Mouse (Mus musculus) stomach, embryonic 15.5 days (tissue): ENCODE data around the gene Grcc10. TPM values are rescaled to one million over a fixed set of nuclear protein-coding genes. Genes with fewer than 3 reads are reported as not detected.
A peak's percentile ranks its signal among the peaks of the same experiment; 100 is the strongest.

Experiments
- ATAC-seq: fragments of 200-750 bp; cut with Nextera tagmentation; 2 replicates; pipeline ENCODE4 v1.8.0; 2017; ENCODE audit warnings: low read depth, moderate number of reproducible peaks, moderate TSS enrichment; ENCODE audit not compliant: insufficient read depth, low FRiP score
- H3K27ac ChIP-seq: fragments of 300-500 bp; sonication (generic); 2 replicates; pipeline ENCODE4 v1.5.1; 2015; ENCODE audit warnings: mild to moderate bottlenecking, inconsistent platforms
- H3K27me3 ChIP-seq: fragments of 300-500 bp; sonication (generic); replicated peaks from 2 replicates; pipeline ENCODE4 v1.6.1; 2015; ENCODE audit warnings: inconsistent platforms
- H3K36me3 ChIP-seq: fragments of 300-500 bp; sonication (generic); 2 replicates; pipeline ENCODE4 v1.6.1; 2015; ENCODE audit warnings: inconsistent platforms
- H3K4me1 ChIP-seq: fragments of 300-500 bp; sonication (generic); 2 replicates; pipeline ENCODE4 v1.6.1; 2015; ENCODE audit warnings: inconsistent platforms
- H3K4me2 ChIP-seq: fragments of 300-500 bp; sonication (generic); 2 replicates; pipeline ENCODE4 v1.6.1; 2015; ENCODE audit warnings: mild to moderate bottlenecking, inconsistent platforms
- H3K4me3 ChIP-seq: fragments of 300-500 bp; sonication (generic); replicated peaks from 2 replicates; pipeline ENCODE4 v1.5.1; 2015; ENCODE audit warnings: inconsistent platforms
- H3K9ac ChIP-seq: fragments of 300-500 bp; sonication (generic); 2 replicates; pipeline ENCODE4 v1.6.1; 2015; ENCODE audit warnings: inconsistent platforms
- H3K9me3 ChIP-seq: fragments of 300-500 bp; sonication (generic); 2 replicates; pipeline ENCODE4 v1.6.1; 2016; ENCODE audit warnings: inconsistent platforms
- WGBS: fragments of 180-500 bp; shearing (Covaris S2); methylation state at CpG from one replicate; pipeline ENCODE4 v1.1.7; 2015; 5-methylcytosine and 5-hydroxymethylcytosine counted together
- polyA plus RNA-seq: library from polyadenylated mRNA; unstranded; fragments of >200 nt; fragmentation: Nextera tagmentation; extraction: Ambion mirVana; gene quantifications from 2 replicates; pipeline ENCODE4 v1.2.1, GENCODE M21; 2015

Grcc10 gene
- polyA plus RNA-seq, 1 experiment from 2014 or later = 401 TPM

DNA sequence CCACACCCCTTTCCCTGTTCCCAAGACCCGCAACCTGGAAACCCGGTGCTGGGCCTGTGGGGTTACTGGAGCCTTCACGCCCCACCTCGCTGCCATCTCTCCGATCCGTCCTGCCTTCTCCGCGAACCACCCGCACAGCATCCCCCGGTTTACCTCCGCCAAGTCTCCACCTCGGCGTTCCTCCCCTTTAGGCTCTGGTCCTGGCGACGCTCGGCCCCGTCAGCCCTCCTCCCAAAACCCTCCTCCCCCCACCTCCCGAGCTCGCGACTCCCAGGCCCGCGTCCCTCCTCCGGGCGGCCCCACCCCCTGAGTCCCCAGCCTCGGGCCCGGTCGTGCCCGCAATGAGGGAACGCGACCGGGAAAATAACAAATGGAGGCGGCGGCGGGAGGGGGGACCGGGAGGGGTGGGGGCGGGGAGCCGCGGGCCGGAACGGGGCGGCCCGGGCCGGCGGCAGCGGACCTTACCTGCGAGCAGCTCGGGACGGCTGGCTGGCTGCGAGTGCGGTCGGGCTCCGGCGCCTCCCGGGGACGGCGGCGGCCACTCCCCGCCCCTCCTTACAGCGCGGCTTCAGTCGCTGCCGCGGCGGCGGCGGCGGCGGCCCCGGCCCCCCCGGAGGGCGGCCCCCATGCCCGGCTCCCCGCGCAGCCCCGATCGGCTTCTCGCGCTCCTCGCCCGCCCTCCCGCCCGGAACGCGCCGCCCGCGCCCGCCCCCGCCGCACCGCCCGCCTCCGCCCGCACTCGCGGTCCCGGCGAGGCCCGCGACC lies 14.8 kb upstream of the Grcc10 start, which contains the start of the genes Gm45234 and Atn1:
Gene Gm45234, minus strand, starts transcription at position 191 of the 765 bp plus-strand sequence.
Gene Atn1, minus strand, starts transcription at position 694 of the 765 bp plus-strand sequence.
- Histone ChIP-seq H3K9ac (peak within 1 kb of the TSS; percentile 76), H3K27me3 (no peaks in the 10 kb centered on the region), H3K27ac (peak within 1 kb of the TSS; percentile 96), H3K9me3 (no peaks in the 10 kb centered on the region), H3K4me2 (peak within 1 kb of the TSS; percentile 61), H3K4me3 (peak within 1 kb of the TSS; percentile 75), H3K36me3 (no peaks in the 10 kb centered on the region), H3K4me1 (peaks cover 49% of the 10 kb centered on the region)
- ATAC-seq = peak; percentile 57; the same call in 1 of the 2 replicates
- under 1% methylated on average over 51 of the region's 100 CpGs for WGBS

DNA sequence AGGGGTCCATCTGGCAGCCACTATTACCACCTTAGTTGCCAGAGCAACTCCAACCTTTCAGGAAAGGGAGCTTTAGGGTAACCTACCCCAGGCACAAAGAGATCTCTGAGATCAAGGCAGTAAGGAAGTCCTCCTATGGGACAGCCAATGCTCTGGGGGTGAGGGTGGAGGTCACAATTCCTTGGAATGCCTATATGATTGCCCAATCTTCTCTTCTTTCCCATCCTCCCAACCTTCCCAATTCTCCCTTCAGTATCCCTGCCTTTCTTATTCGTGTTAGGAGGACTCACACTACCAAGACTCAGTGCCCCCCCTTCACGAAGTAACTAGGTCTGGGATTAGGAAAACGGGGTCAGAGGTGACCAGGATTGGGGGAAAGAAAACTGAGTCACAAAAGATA lies 14.1 kb upstream of the Grcc10 start:
- 8% methylated on average over 3 of the region's 3 CpGs for WGBS
- H3K27ac ChIP-seq = peak overlapping the region; percentile 96
- no peaks in the 10 kb centered on the region for H3K9me3 ChIP-seq
- peaks cover 49% of the 10 kb centered on the region for H3K4me1 ChIP-seq
- no peaks in the 10 kb centered on the region for H3K36me3 ChIP-seq
- H3K27me3 ChIP-seq = no peaks in the 10 kb centered on the region
- peak overlapping the region; percentile 76 for H3K9ac ChIP-seq
- H3K4me3 ChIP-seq = peak overlapping the region; percentile 75
- H3K4me2 ChIP-seq = peak overlapping the region; percentile 61
- ATAC-seq = no peak

DNA sequence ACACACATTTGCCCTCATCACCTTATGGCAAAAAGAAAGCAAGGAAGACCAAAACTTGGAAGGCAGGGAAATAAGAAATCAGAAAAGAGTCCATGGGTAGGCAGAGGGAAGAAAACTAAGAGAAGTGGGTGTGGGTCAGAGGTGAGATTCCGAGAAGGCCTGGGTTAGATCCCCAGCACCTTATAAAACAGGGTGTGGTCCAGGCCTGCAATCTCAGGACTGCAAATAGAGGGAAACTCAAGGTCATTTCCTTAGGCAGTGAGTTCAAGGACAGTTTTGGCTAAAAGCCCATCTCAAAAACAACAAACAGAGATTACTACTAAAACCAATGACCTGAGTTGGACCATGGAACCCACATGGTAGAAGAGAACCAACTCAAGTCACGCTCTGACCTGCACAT lies 12.7 kb upstream of the Grcc10 start:
- Histone ChIP-seq H3K4me1 (peaks cover 38% of the 10 kb centered on the region), H3K4me2 (no peak overlapping the region), H3K9me3 (no peaks in the 10 kb centered on the region), H3K4me3 (no peak overlapping the region), H3K36me3 (0 out of 2 replicates have a peak, but pooled peaks cover 9% of the 10 kb centered on the region), H3K9ac (no peak overlapping the region), H3K27me3 (no peaks in the 10 kb centered on the region), H3K27ac (no peak overlapping the region)
- WGBS = 83% methylated on average over 2 of the region's 2 CpGs
- no peak for ATAC-seq

DNA sequence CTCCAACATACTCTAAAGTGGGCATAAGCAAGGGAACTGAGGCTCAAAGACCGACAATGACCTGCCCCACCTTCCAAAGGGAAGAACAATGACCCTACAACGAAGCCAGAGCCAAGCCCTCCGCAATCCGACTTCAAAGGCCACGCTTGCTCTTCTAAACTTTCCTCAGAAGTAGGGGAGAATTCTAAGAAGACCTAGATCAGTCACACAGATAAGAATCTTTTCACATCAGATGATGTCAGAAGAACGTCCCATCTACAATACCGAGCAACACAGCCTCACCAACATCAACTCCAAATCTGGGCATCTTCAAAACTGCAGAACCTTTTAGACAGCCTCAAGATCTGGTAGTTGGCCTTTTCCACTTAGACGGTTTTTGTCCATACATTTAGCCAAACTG lies 9.2 kb upstream of the Grcc10 start:
- no peak overlapping the region for H3K4me3 ChIP-seq
- no peaks in the 10 kb centered on the region for H3K9me3 ChIP-seq
- no peak overlapping the region for H3K27ac ChIP-seq
- 81% methylated on average over 8 of the region's 8 CpGs for WGBS
- H3K9ac ChIP-seq = no peak overlapping the region
- no peak overlapping the region for H3K4me2 ChIP-seq
- ATAC-seq = no peak
- H3K4me1 ChIP-seq = peaks cover 33% of the 10 kb centered on the region
- H3K36me3 ChIP-seq = peaks cover 26% of the 10 kb centered on the region
- H3K27me3 ChIP-seq = no peaks in the 10 kb centered on the region

DNA sequence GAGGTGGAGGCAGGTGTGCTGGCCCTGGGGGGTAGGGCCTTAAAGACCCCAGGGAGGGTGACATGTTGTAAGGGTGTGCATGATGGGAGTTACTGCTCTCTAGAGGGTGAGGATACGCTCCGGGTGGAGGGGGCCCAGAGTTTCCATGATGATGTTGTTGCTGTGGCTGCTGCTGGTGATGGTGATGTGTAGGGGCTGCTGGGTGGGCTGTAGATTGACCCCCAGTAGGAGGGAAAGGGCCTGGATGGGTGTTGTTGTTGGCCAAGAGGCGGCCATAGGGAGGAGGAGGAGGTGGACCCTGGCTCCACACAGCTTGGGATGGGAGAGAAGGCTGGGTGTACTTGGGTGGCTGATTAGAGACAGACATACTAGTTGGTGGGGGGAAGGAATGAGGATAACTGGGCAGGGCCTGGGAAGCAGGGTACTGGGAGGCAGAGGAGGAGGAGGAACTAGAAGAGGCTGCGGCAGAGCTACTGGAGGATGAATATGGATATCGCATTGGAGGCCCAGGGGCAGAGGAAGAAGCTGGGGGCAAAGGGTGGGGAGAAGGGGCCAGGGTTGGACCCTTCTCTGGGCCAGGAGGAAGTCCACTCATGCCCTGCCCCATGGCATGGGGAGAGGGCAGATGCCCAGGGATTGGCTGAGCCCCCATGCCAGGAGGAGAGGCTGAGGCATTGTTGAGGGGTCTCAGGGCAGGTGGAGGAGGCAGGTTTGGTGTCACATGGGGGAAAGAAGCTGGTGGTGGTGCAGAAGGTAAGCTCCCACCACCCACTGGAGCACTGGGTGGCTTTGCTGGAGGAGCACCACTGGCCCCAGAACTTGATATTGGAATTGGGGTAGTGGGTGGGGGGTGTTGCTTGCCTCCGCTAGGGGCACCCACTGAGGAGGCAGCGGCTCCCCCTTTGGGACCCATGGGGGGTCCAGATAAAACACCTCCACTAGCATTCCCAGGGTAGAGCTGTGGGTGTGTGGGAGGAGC lies 5.8 kb upstream of the Grcc10 start:
- Histone ChIP-seq H3K9me3 (no peaks in the 10 kb centered on the region), H3K36me3 (peaks cover 50% of the 10 kb centered on the region), H3K27me3 (no peaks in the 10 kb centered on the region), H3K9ac (no peak overlapping the region), H3K4me2 (peak overlapping the region; percentile 94; the same call in 1 of the 2 replicates), H3K4me1 (peaks cover 23% of the 10 kb centered on the region), H3K27ac (no peak overlapping the region), H3K4me3 (0 out of 2 replicates have a peak overlapping the region, but pooled peaks have one; percentile 51)
- ATAC-seq = no peak
- WGBS = 87% methylated on average over 7 of the region's 7 CpGs

DNA sequence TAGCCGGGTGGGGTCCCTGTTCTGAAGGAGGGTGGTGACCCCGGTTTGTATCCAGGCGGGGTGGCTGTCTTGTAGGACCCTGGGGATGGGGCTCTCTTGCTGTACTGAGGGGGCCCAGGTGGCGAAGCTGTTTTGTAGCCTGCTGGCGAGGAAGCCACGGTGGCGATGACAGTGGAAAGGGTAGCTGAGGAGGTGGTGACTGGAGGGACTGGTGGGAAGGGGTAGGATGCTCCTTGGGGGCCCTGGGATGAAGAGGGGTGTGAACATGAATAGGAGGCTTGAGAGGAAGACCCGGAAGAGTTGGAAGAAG lies 5.1 kb upstream of the Grcc10 start:
- Histone ChIP-seq H3K27ac (peak overlapping the region; percentile 85), H3K4me1 (peaks cover 25% of the 10 kb centered on the region), H3K36me3 (peaks cover 50% of the 10 kb centered on the region), H3K9ac (peak overlapping the region; percentile 72), H3K4me3 (peak overlapping the region; percentile 51), H3K4me2 (peak overlapping the region; percentile 94), H3K9me3 (no peaks in the 10 kb centered on the region), H3K27me3 (no peaks in the 10 kb centered on the region)
- ATAC-seq = no peak
- 17% methylated on average over 8 of the region's 8 CpGs for WGBS

DNA sequence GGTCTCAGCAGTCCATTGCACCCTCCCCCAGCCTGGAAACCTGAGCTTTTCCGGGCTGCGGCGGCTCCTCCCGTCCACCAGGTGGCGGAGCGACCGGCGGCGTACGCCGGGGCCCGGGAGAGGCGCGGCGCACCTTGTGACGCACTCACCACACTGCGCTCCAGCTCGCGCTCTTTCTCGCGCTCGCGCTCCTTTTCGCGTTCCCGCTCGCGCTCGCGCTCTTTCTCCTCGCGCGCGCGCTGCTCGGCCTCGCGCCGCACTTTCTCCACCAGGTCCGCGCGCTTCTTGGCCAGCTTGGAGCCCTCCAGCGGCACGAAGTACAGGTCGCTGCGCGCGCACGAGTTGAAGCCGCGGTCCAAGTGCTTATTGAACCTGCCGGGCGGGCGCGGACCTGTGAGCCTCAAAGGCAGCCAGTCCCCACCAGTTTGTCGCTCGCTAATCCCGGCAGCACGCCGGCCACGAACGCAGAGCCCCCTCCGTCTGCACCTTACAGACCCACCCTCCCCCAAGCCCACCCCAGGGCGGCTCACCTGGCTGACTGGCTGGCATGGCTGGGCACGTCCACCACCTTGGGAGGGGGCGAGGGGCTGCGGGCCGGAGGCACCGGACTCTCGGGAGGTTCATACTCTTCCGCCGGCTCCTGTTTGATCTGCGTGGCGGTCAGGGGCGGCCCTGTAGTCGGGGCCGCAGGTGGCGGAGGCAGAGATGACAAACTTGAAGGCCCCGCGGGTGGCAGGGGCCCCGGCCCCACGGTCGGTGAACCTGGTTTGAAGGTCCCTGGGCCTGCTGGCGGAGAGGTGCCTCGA lies 4.5 kb upstream of the Grcc10 start:
- Histone ChIP-seq H3K9me3 (no peaks in the 10 kb centered on the region), H3K27me3 (no peaks in the 10 kb centered on the region), H3K4me1 (peaks cover 25% of the 10 kb centered on the region), H3K4me3 (peak overlapping the region; percentile 51), H3K27ac (peak overlapping the region; percentile 85), H3K4me2 (peak overlapping the region; percentile 94), H3K36me3 (peaks cover 50% of the 10 kb centered on the region), H3K9ac (peak overlapping the region; percentile 72)
- ATAC-seq = peak; percentile 81
- under 1% methylated on average over 85 of the region's 85 CpGs for WGBS

DNA sequence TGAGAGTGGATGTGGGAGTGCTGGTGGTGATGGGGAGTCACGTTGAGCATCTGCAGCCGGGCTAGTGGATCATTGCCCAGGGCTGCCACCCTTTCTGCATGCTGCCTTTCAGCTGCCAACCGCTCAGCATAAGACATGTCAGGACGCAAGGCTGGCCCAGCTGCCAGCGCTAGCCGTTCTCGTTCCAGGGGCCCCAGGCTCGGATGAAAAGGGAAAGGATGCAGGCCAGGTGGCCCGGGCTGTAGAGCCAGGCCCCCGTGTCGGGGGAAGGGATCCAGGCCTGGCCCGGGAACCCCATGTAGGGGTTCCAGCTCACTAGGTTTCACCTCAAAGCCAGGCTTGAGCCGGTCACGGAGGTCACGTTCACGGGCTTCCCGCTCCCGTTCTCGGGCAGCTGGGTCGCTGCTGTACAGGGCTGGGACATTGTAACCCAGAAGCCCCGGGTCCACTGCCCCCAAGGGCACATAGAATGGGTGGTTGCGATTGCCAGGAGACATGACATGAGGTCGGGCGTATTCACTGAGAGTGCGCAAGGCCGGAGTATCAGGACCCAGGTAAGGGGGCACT lies 3.7 kb upstream of the Grcc10 start:
- Histone ChIP-seq H3K36me3 (peaks cover 50% of the 10 kb centered on the region), H3K9ac (no peak overlapping the region), H3K4me2 (peak overlapping the region; percentile 94), H3K27ac (peak overlapping the region; percentile 60; the same call in 1 of the 2 replicates), H3K4me3 (peak overlapping the region; percentile 51), H3K4me1 (peaks cover 31% of the 10 kb centered on the region), H3K27me3 (no peaks in the 10 kb centered on the region), H3K9me3 (no peaks in the 10 kb centered on the region)
- 67% methylated on average over 26 of the region's 26 CpGs for WGBS
- no peak for ATAC-seq

DNA sequence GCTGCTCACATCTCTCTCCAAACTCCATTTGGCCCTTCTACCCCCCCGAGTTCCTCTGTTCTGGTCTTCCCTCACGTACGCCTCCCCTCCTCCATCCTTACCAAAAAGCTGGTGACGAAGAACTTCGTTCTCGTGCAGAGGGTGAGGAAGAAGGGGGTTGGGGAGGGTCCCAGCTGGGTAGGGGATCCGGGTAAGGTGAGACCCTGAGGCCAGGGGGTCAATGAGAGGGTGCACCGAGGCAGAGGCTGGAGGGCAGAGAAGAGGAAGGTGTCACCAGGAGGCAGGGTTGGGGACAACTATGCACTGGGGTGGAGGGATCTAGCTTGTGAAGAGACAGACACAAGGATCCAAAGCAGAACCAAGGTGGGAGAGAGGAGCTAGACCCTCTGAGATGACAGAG lies 2.5 kb upstream of the Grcc10 start:
- no peak overlapping the region for H3K4me3 ChIP-seq
- H3K9me3 ChIP-seq = no peaks in the 10 kb centered on the region
- H3K36me3 ChIP-seq = peaks cover 40% of the 10 kb centered on the region
- no peak overlapping the region for H3K9ac ChIP-seq
- no peak for ATAC-seq
- H3K4me2 ChIP-seq = no peak overlapping the region
- H3K27me3 ChIP-seq = no peaks in the 10 kb centered on the region
- peaks cover 39% of the 10 kb centered on the region for H3K4me1 ChIP-seq
- no peak overlapping the region for H3K27ac ChIP-seq
- WGBS = 84% methylated on average over 8 of the region's 8 CpGs

DNA sequence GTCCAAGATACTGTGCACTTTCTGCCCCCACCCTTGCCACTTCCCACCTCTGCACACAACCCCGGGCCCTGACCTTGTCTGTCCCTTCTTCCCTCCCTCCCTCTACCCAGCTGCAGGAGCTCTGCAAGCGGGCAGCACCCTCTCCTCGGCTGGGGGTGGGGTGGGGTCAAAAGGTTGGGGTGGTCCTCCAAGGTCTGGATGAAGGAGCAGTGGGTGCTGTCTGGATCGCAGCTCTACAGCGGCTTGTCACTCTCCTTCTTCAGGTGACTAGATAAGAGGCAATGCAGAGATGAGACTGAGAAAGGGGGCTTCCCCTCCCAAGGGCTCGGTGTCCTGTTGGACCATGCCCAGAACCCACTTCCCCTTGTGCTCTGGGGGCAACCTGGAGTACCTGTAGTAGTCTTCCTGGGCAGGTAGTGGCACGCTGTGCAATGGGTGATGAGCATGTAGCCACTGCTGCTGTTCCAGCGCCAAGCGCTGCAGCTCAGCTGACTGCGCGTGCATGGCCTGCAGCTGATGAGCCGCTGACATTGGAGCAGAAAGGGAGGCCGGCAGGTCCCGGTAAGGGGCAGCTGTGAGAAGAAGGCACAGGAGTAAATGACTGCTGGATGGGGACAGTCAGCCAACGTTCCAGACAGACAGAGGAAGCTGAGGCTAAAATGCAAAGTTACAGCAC lies 1.8 kb upstream of the Grcc10 start:
- Histone ChIP-seq H3K9me3 (no peaks in the 10 kb centered on the region), H3K4me3 (no peak overlapping the region), H3K36me3 (peaks cover 36% of the 10 kb centered on the region), H3K9ac (no peak overlapping the region), H3K27me3 (no peaks in the 10 kb centered on the region), H3K27ac (no peak overlapping the region), H3K4me2 (no peak overlapping the region), H3K4me1 (peaks cover 39% of the 10 kb centered on the region)
- 89% methylated on average over 15 of the region's 15 CpGs for WGBS
- ATAC-seq = no peak
